Mouse (Mus musculus): ENCODE data around the gene Gfpt2.
"Not testable (repeated sequence)": the region's sequence is repeated elsewhere in the genome, so short reads cannot be mapped to it uniquely, and the experiment has no call there.

Gene Gfpt2

GRCm38 (mm10) chr11:49793619-49794341 lies at the start of gene Gfpt2:
Gene Gfpt2 (plus strand): TSS chr11:49794178.
- peak; percentile 92 for DNase-seq (ENCODE audit: extremely low spot score)

GRCm38 (mm10) chr11:49744981-49745380 lies 49.0 kb upstream of the Gfpt2 start:
- no peak for DNase-seq (ENCODE audit: extremely low spot score)

- DNase-seq (ENCODE audit: extremely low spot score): no peak
These were observed 48.1 kb upstream of the Gfpt2 start for GRCm38 (mm10) chr11:49745839-49746238.

GRCm38 (mm10) chr11:49746756-49747155 lies 47.2 kb upstream of the Gfpt2 start:
- no peak for DNase-seq (ENCODE audit: extremely low spot score)

GRCm38 (mm10) chr11:49754958-49755665 lies 38.9 kb upstream of the Gfpt2 start:
- no peak for DNase-seq (ENCODE audit: extremely low spot score)

- no peak for DNase-seq (ENCODE audit: extremely low spot score)
These were observed 35.9 kb upstream of the Gfpt2 start for GRCm38 (mm10) chr11:49758096-49758495.

GRCm38 (mm10) chr11:49761130-49761529 lies 32.8 kb upstream of the Gfpt2 start:
- no peak for DNase-seq (ENCODE audit: extremely low spot score)

- peak; percentile 35 for DNase-seq (ENCODE audit: extremely low spot score)
These were observed 30.4 kb upstream of the Gfpt2 start for GRCm38 (mm10) chr11:49763555-49763954.

GRCm38 (mm10) chr11:49764023-49764422 lies 30.0 kb upstream of the Gfpt2 start:
- peak; percentile 14 for DNase-seq (ENCODE audit: extremely low spot score)

GRCm38 (mm10) chr11:49764639-49765299 lies 29.2 kb upstream of the Gfpt2 start:
- peak; percentile 54 for DNase-seq (ENCODE audit: extremely low spot score)

GRCm38 (mm10) chr11:49765377-49766136 lies 28.4 kb upstream of the Gfpt2 start:
- no peak for DNase-seq (ENCODE audit: extremely low spot score)

GRCm38 (mm10) chr11:49766137-49766411 lies 27.9 kb upstream of the Gfpt2 start:
- no peak for DNase-seq (ENCODE audit: extremely low spot score)

GRCm38 (mm10) chr11:49767497-49767896 lies 26.5 kb upstream of the Gfpt2 start:
- DNase-seq (ENCODE audit: extremely low spot score): not testable (repeated sequence)

- no peak for DNase-seq (ENCODE audit: extremely low spot score)
These were observed 25.2 kb upstream of the Gfpt2 start for GRCm38 (mm10) chr11:49768781-49769180.

- DNase-seq (ENCODE audit: extremely low spot score): no peak
These were observed 23.1 kb upstream of the Gfpt2 start for GRCm38 (mm10) chr11:49770676-49771550.

GRCm38 (mm10) chr11:49772251-49772650 lies 21.7 kb upstream of the Gfpt2 start:
- no peak for DNase-seq (ENCODE audit: extremely low spot score)

GRCm38 (mm10) chr11:49774894-49775293 lies 19.1 kb upstream of the Gfpt2 start:
- DNase-seq (ENCODE audit: extremely low spot score): no peak

GRCm38 (mm10) chr11:49778844-49779243 lies 15.1 kb upstream of the Gfpt2 start:
- DNase-seq (ENCODE audit: extremely low spot score): no peak

- DNase-seq (ENCODE audit: extremely low spot score): no peak
These were observed 13.7 kb upstream of the Gfpt2 start for GRCm38 (mm10) chr11:49780161-49780817.

GRCm38 (mm10) chr11:49781833-49782399 lies 12.1 kb upstream of the Gfpt2 start:
- no peak for DNase-seq (ENCODE audit: extremely low spot score)
